Mouse (Mus musculus) neural tube, embryonic 15.5 days (tissue): ENCODE measurements at regions not wholly inside any gene's neighbourhood (a gene's known extent, or its start where the extent isn't known, plus 50 kb on each side); places are given as distances from the start of the nearest gene placed in this dataset.
"Not testable (repeated sequence)": the region's sequence is repeated elsewhere in the genome, so short reads cannot be mapped to it uniquely, and the experiment has no call there.

ENCODE experiments used
- ATAC-seq: fragments of 200-750 bp; cut with Nextera tagmentation; 2 replicates; pipeline ENCODE4 v1.8.0; 2017; ENCODE audit warnings: mild to moderate bottlenecking, moderate TSS enrichment, moderate library complexity; ENCODE audit not compliant: low FRiP score
- H3K27ac ChIP-seq: fragments of 300-500 bp; sonication (generic); replicated peaks from 2 replicates; pipeline ENCODE4 v1.5.1; 2015; ENCODE audit warnings: mild to moderate bottlenecking, inconsistent platforms
- H3K27me3 ChIP-seq: fragments of 300-500 bp; sonication (generic); replicated peaks from 2 replicates; pipeline ENCODE4 v1.6.1; 2015; ENCODE audit warnings: inconsistent platforms
- H3K36me3 ChIP-seq: fragments of 300-500 bp; sonication (generic); 2 replicates; pipeline ENCODE4 v1.6.1; 2015; ENCODE audit warnings: inconsistent platforms
- H3K4me1 ChIP-seq: fragments of 300-500 bp; sonication (generic); 2 replicates; pipeline ENCODE4 v1.6.1; 2015; ENCODE audit warnings: inconsistent platforms
- H3K4me2 ChIP-seq: fragments of 300-500 bp; sonication (generic); 2 replicates; pipeline ENCODE4 v1.6.1; 2015; ENCODE audit warnings: inconsistent platforms, mild to moderate bottlenecking, moderate library complexity
- H3K4me3 ChIP-seq: fragments of 300-500 bp; sonication (generic); replicated peaks from 2 replicates; pipeline ENCODE4 v1.5.1; 2015; ENCODE audit warnings: mild to moderate bottlenecking, inconsistent platforms
- H3K9ac ChIP-seq: fragments of 300-500 bp; sonication (generic); replicated peaks from 2 replicates; pipeline ENCODE4 v1.6.1; 2015; ENCODE audit warnings: mild to moderate bottlenecking, inconsistent platforms
- H3K9me3 ChIP-seq: fragments of 300-500 bp; sonication (generic); replicated peaks from 2 replicates; pipeline ENCODE4 v1.6.1; 2016; ENCODE audit warnings: inconsistent platforms
- WGBS: fragments of 180-500 bp; shearing (Covaris S2); methylation state at CpG from one replicate; pipeline ENCODE4 v1.1.7; 2015; ENCODE audit warnings: mixed read lengths; 5-methylcytosine and 5-hydroxymethylcytosine counted together

GRCm38 (mm10) chrX:166809165-166809564 is 223.6 kb upstream of the Egfl6 start:
- Histone ChIP-seq H3K36me3 (no peaks in the 10 kb centered on the region), H3K4me2 (no peak overlapping the region), H3K27me3 (peaks cover 6% of the 10 kb centered on the region; the same call in 1 of the 2 replicates), H3K4me3 (no peak overlapping the region), H3K4me1 (no peaks in the 10 kb centered on the region), H3K9ac (no peak overlapping the region), H3K27ac (no peak overlapping the region), H3K9me3 (no peaks in the 10 kb centered on the region)
- no peak for ATAC-seq
- WGBS: 66% methylated on average over 3 of the region's 3 CpGs

GRCm38 (mm10) chrX:166808207-166808606 is 222.7 kb upstream of the Egfl6 start:
- no peaks in the 10 kb centered on the region for H3K9me3 ChIP-seq
- no peak overlapping the region for H3K4me2 ChIP-seq
- H3K4me1 ChIP-seq: no peaks in the 10 kb centered on the region

GRCm38 (mm10) chrX:166805957-166806356 is 220.4 kb upstream of the Egfl6 start:
- Histone ChIP-seq H3K27ac (no peak overlapping the region), H3K4me1 (no peaks in the 10 kb centered on the region), H3K36me3 (no peaks in the 10 kb centered on the region), H3K9me3 (no peaks in the 10 kb centered on the region), H3K4me2 (no peak overlapping the region), H3K4me3 (no peak overlapping the region), H3K27me3 (peaks cover 13% of the 10 kb centered on the region; the same call in 1 of the 2 replicates), H3K9ac (no peak overlapping the region)
- no peak for ATAC-seq
- WGBS: 56% methylated on average over 1 of the region's 1 CpGs

More at GRCm38 (mm10) chrX:166808207-166808606, 222.7 kb upstream of the Egfl6 start:
- Histone ChIP-seq H3K36me3 (no peaks in the 10 kb centered on the region), H3K27ac (no peak overlapping the region), H3K4me3 (no peak overlapping the region), H3K27me3 (peaks cover 11% of the 10 kb centered on the region; the same call in 1 of the 2 replicates), H3K9ac (no peak overlapping the region)
- no peak for ATAC-seq
- WGBS: 88% methylated on average over 5 of the region's 5 CpGs

GRCm38 (mm10) chrX:166805480-166805879 is 220.0 kb upstream of the Egfl6 start:
- Histone ChIP-seq H3K27me3 (peaks cover 13% of the 10 kb centered on the region; the same call in 1 of the 2 replicates), H3K9me3 (no peaks in the 10 kb centered on the region), H3K27ac (no peak overlapping the region), H3K4me2 (no peak overlapping the region), H3K9ac (no peak overlapping the region), H3K4me1 (no peaks in the 10 kb centered on the region), H3K36me3 (no peaks in the 10 kb centered on the region), H3K4me3 (no peak overlapping the region)
- 36% methylated on average over 4 of the region's 4 CpGs for WGBS
- no peak for ATAC-seq

- Histone ChIP-seq H3K4me2 (no peak overlapping the region), H3K9ac (no peak overlapping the region), H3K9me3 (no peaks in the 10 kb centered on the region), H3K4me1 (no peaks in the 10 kb centered on the region), H3K4me3 (no peak overlapping the region), H3K27me3 (peaks cover 7% of the 10 kb centered on the region; the same call in 1 of the 2 replicates), H3K27ac (no peak overlapping the region), H3K36me3 (no peaks in the 10 kb centered on the region)
- no peak for ATAC-seq
- WGBS: 47% methylated on average over 6 of the region's 6 CpGs
Measured at GRCm38 (mm10) chrX:166803246-166803645, 217.7 kb upstream of the Egfl6 start.

GRCm38 (mm10) chrX:166801017-166801416 is 215.5 kb upstream of the Egfl6 start:
- no peaks in the 10 kb centered on the region for H3K9me3 ChIP-seq
- WGBS: 47% methylated on average over 2 of the region's 2 CpGs
- ATAC-seq: 0 out of 2 replicates have a peak, but pooled peaks have one; percentile 41
- H3K4me3 ChIP-seq: no peak overlapping the region
- H3K27me3 ChIP-seq: peaks cover 11% of the 10 kb centered on the region; the same call in 1 of the 2 replicates
- H3K36me3 ChIP-seq: no peaks in the 10 kb centered on the region
- H3K4me2 ChIP-seq: no peak overlapping the region
- no peaks in the 10 kb centered on the region for H3K4me1 ChIP-seq
- no peak overlapping the region for H3K27ac ChIP-seq
- H3K9ac ChIP-seq: no peak overlapping the region

- no peak overlapping the region for H3K9ac ChIP-seq
- no peak overlapping the region for H3K4me2 ChIP-seq
- no peak for ATAC-seq
- no peaks in the 10 kb centered on the region for H3K9me3 ChIP-seq
- H3K4me3 ChIP-seq: no peak overlapping the region
- H3K4me1 ChIP-seq: no peaks in the 10 kb centered on the region
- 86% methylated on average over 2 of the region's 2 CpGs for WGBS
- no peaks in the 10 kb centered on the region for H3K36me3 ChIP-seq
- peaks cover 17% of the 10 kb centered on the region; the same call in 1 of the 2 replicates for H3K27me3 ChIP-seq
- H3K27ac ChIP-seq: no peak overlapping the region
Measured at GRCm38 (mm10) chrX:166795651-166796050, 210.1 kb upstream of the Egfl6 start.

GRCm38 (mm10) chrX:166789031-166789430 is 203.5 kb upstream of the Egfl6 start:
- 30% methylated on average over 3 of the region's 3 CpGs for WGBS
- no peak overlapping the region for H3K9ac ChIP-seq
- H3K27me3 ChIP-seq: peaks cover 11% of the 10 kb centered on the region; the same call in 1 of the 2 replicates
- H3K4me1 ChIP-seq: no peaks in the 10 kb centered on the region
- H3K4me3 ChIP-seq: no peak overlapping the region
- no peak overlapping the region for H3K4me2 ChIP-seq
- no peaks in the 10 kb centered on the region for H3K9me3 ChIP-seq
- no peaks in the 10 kb centered on the region for H3K36me3 ChIP-seq
- no peak for ATAC-seq
- H3K27ac ChIP-seq: no peak overlapping the region

GRCm38 (mm10) chrX:166787137-166787536 is 201.6 kb upstream of the Egfl6 start:
- not testable (repeated sequence) for H3K9me3 ChIP-seq, H3K4me1 ChIP-seq, H3K27ac ChIP-seq, H3K9ac ChIP-seq, H3K36me3 ChIP-seq, H3K4me3 ChIP-seq, H3K4me2 ChIP-seq, ATAC-seq, H3K27me3 ChIP-seq
- 93% methylated on average over 1 of the region's 1 CpGs for WGBS

- no peak for ATAC-seq
- 75% methylated on average over 3 of the region's 3 CpGs for WGBS
- no peaks in the 10 kb centered on the region for H3K4me1 ChIP-seq
- H3K9me3 ChIP-seq: no peaks in the 10 kb centered on the region
- H3K9ac ChIP-seq: no peak overlapping the region
- H3K4me2 ChIP-seq: no peak overlapping the region
- H3K4me3 ChIP-seq: no peak overlapping the region
- no peaks in the 10 kb centered on the region for H3K36me3 ChIP-seq
- H3K27me3 ChIP-seq: peaks cover 8% of the 10 kb centered on the region; the same call in 1 of the 2 replicates
- no peak overlapping the region for H3K27ac ChIP-seq
Measured at GRCm38 (mm10) chrX:166785615-166786014, 200.1 kb upstream of the Egfl6 start.

- no peak overlapping the region for H3K4me2 ChIP-seq
- no peak for ATAC-seq
Measured at GRCm38 (mm10) chrX:166783377-166783776, 197.9 kb upstream of the Egfl6 start.

GRCm38 (mm10) chrX:166779334-166780092 is 194.0 kb upstream of the Egfl6 start:
- Histone ChIP-seq H3K4me2 (no peak overlapping the region), H3K27ac (no peak overlapping the region), H3K9ac (no peak overlapping the region), H3K4me3 (no peak overlapping the region), H3K36me3 (no peaks in the 10 kb centered on the region), H3K9me3 (no peaks in the 10 kb centered on the region), H3K4me1 (no peaks in the 10 kb centered on the region), H3K27me3 (0 out of 2 replicates have a peak, but pooled peaks cover 5% of the 10 kb centered on the region)
- 54% methylated on average over 6 of the region's 6 CpGs for WGBS
- ATAC-seq: peak; percentile 31; the same call in 1 of the 2 replicates

More at GRCm38 (mm10) chrX:166783377-166783776, 197.9 kb upstream of the Egfl6 start:
- Histone ChIP-seq H3K9me3 (no peaks in the 10 kb centered on the region), H3K9ac (no peak overlapping the region), H3K4me1 (no peaks in the 10 kb centered on the region), H3K4me3 (no peak overlapping the region), H3K27me3 (0 out of 2 replicates have a peak, but pooled peaks cover 8% of the 10 kb centered on the region), H3K36me3 (no peaks in the 10 kb centered on the region), H3K27ac (no peak overlapping the region)
- 80% methylated on average over 2 of the region's 2 CpGs for WGBS
